Mouse (Mus musculus) CH12.LX (cell line): ENCODE measurements at regions not wholly inside any gene's neighbourhood (a gene's known extent, or its start where the extent isn't known, plus 50 kb on each side); places are given as distances from the start of the nearest gene placed in this dataset.

Source experiments
- DNase-seq: peaks from one replicate; pipeline ENCODE4 v3.0.0-alpha.2; 2013; ENCODE audit errors: extremely low read depth
- H3K27ac ChIP-seq: 2 replicates; pipeline ENCODE4 v1.5.1; 2012; ENCODE audit warnings: low read depth, mild to moderate bottlenecking, control low read depth, moderate library complexity; ENCODE audit not compliant: insufficient read depth
- H3K27me3 ChIP-seq: replicated peaks from 2 replicates; pipeline ENCODE3; 2012; ENCODE audit warnings: inconsistent platforms
- H3K36me3 ChIP-seq, 2 experiments: replicated peaks in 1 of 2; 2 replicates each; pipeline versions ENCODE3 to v1.6.1; 2012; ENCODE audit warnings: inconsistent platforms in 1 of 2, low read length in 1 of 2, mild to moderate bottlenecking in 1 of 2, mixed read lengths in 1 of 2, moderate library complexity in 1 of 2; ENCODE audit not compliant: control insufficient read depth in 1 of 2, insufficient read depth in 1 of 2
- H3K4me1 ChIP-seq, 2 experiments: 2 replicates each; pipeline ENCODE4 v1.6.1; 2012; ENCODE audit warnings: inconsistent platforms in 1 of 2, moderate library complexity in 1 of 2; ENCODE audit not compliant: insufficient read depth in 2 of 2, control insufficient read depth in 1 of 2
- H3K4me2 ChIP-seq: 2 replicates; pipeline ENCODE4 v1.6.1; 2012; ENCODE audit warnings: low read depth, mild to moderate bottlenecking, control low read depth; ENCODE audit not compliant: poor library complexity, insufficient read depth, severe bottlenecking
- H3K4me3 ChIP-seq, 3 experiments: fragments of 150-350 bp in 1 of 3; sonication (generic) in 1 of 3; replicated peaks in 1 of 3; 2 replicates each; pipeline versions ENCODE3 to v1.5.1; 2011 to 2012; ENCODE audit warnings: low read depth in 2 of 3, low read length in 2 of 3, mild to moderate bottlenecking in 2 of 3, moderate library complexity in 2 of 3, control low read depth in 1 of 3, improper control_type of control experiment in 1 of 3, inconsistent platforms in 1 of 3, mixed read lengths in 1 of 3; ENCODE audit not compliant: poor library complexity in 1 of 3
- H3K79me2 ChIP-seq: replicated peaks from 2 replicates; pipeline ENCODE4 v1.6.1; 2012; ENCODE audit warnings: mild to moderate bottlenecking, moderate library complexity; ENCODE audit not compliant: control insufficient read depth, poor library complexity, insufficient read depth, severe bottlenecking; ENCODE audit errors: extremely low read depth
- H3K9ac ChIP-seq: 2 replicates; pipeline ENCODE4 v1.6.1; 2012; ENCODE audit warnings: low read depth, mild to moderate bottlenecking, control low read depth, moderate library complexity; ENCODE audit not compliant: insufficient read depth
- H3K9me3 ChIP-seq: replicated peaks from 2 replicates; pipeline ENCODE3; 2012; ENCODE audit warnings: low read length, inconsistent platforms, mixed read lengths
- BHLHE40 ChIP-seq: IDR thresholded peaks from 2 replicates; pipeline ENCODE4 v1.6.1; 2011; ENCODE audit warnings: mild to moderate bottlenecking, low read depth, low read length, improper control_type of control experiment
- CHD1 ChIP-seq: IDR thresholded peaks from 2 replicates; pipeline ENCODE4 v1.6.1; 2012; ENCODE audit warnings: low read depth, low read length, improper control_type of control experiment, inconsistent platforms
- ELF1 ChIP-seq: IDR thresholded peaks from 2 replicates; pipeline ENCODE4 v1.6.1; 2014; ENCODE audit warnings: low read depth, mild to moderate bottlenecking, inconsistent platforms, low read length, improper control_type of control experiment
- ETS1 ChIP-seq: conservative IDR thresholded peaks from 2 replicates; pipeline ENCODE4 v1.6.1; 2012; ENCODE audit warnings: low read depth, mild to moderate bottlenecking, inconsistent platforms, low read length, improper control_type of control experiment, moderate library complexity
- IRF4 ChIP-seq: IDR thresholded peaks from 2 replicates; pipeline ENCODE4 v1.6.1; 2014; ENCODE audit warnings: low read depth, mild to moderate bottlenecking, inconsistent platforms, low read length, improper control_type of control experiment
- KAT2A ChIP-seq: IDR thresholded peaks from 2 replicates; pipeline ENCODE4 v1.6.1; 2012; ENCODE audit warnings: low read length, improper control_type of control experiment, inconsistent platforms; ENCODE audit not compliant: insufficient replicate concordance
- MAFK ChIP-seq: IDR thresholded peaks from 2 replicates; pipeline ENCODE4 v1.6.1; 2011; ENCODE audit warnings: low read length, improper control_type of control experiment; ENCODE audit not compliant: insufficient replicate concordance
- MXI1 ChIP-seq: IDR thresholded peaks from 2 replicates; pipeline ENCODE4 v1.6.1; 2011; ENCODE audit warnings: mild to moderate bottlenecking, low read depth, low read length, improper control_type of control experiment
- NELFE ChIP-seq: IDR thresholded peaks from 2 replicates; pipeline ENCODE4 v1.6.1; 2011; ENCODE audit warnings: low read depth, low read length, improper control_type of control experiment
- PAX5 ChIP-seq: IDR thresholded peaks from 2 replicates; pipeline ENCODE4 v1.6.1; 2012; ENCODE audit warnings: low read length, inconsistent platforms, mixed read lengths
- POLR2A ChIP-seq: IDR thresholded peaks from 2 replicates; pipeline ENCODE4 v1.6.1; 2011; ENCODE audit warnings: low read depth, mild to moderate bottlenecking, improper control_type of control experiment, low read length
- RCOR1 ChIP-seq: conservative IDR thresholded peaks from 2 replicates; pipeline ENCODE4 v1.6.1; 2012; ENCODE audit warnings: low read depth, mild to moderate bottlenecking, inconsistent platforms, low read length, improper control_type of control experiment
- TBP ChIP-seq: conservative IDR thresholded peaks from 2 replicates; pipeline ENCODE4 v1.6.1; 2011; ENCODE audit warnings: low read depth, low read length, improper control_type of control experiment
- USF1 ChIP-seq: IDR thresholded peaks from 2 replicates; pipeline ENCODE4 v1.6.1; 2014; ENCODE audit warnings: low read depth, mild to moderate bottlenecking, inconsistent platforms, low read length, improper control_type of control experiment
- ZC3H11A ChIP-seq: IDR thresholded peaks from 2 replicates; pipeline ENCODE4 v1.6.1; 2012; ENCODE audit warnings: low read depth, mild to moderate bottlenecking, inconsistent platforms, low read length, improper control_type of control experiment
- ZKSCAN1 ChIP-seq: IDR thresholded peaks from 2 replicates; pipeline ENCODE4 v1.6.1; 2012; ENCODE audit warnings: low read depth, inconsistent platforms, low read length, improper control_type of control experiment, borderline replicate concordance
- ZMIZ1 ChIP-seq: IDR thresholded peaks from 2 replicates; pipeline ENCODE4 v1.6.1; 2012; ENCODE audit warnings: low read depth, mild to moderate bottlenecking, inconsistent platforms, low read length, improper control_type of control experiment
- dilution Hi-C: fragments of 300-500 bp; cut with MboI; formaldehyde crosslinking; loops from 2 replicates; pipeline ENCODE4 v1.14.3; 2020; ENCODE audit warnings: low sequenced_read_pairs; ENCODE audit not compliant: extremely low pct_unique_long_range_greater_than_20kb, extremely low pct_ligation_motif_present
- in situ Hi-C: fragments of 300-500 bp; cut with MboI; formaldehyde crosslinking; loops from 3 replicates; pipeline ENCODE4 v1.14.3; 2019; ENCODE audit warnings: low sequenced_read_pairs, low pct_ligation_motif_present, low pct_unique_long_range_greater_than_20kb, mixed read lengths

DNA sequence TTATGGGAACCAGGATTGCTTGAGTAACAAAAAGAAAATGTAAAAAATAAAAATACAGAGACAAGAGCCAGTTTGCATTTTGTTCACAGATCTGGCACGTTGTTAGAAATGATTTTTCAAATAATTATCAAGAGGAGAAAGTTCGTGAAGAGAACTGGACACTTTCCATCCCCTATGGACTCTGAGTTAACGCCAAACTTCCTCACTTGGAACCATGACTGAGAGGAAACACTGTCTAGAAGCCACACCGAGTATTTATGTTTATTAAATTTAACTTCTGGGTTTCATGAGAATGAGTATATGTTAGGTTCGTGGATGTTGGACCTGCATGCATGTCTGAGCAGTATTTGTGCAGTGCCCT, 329.6 kb downstream of the Rnd3 start:
- Histone ChIP-seq H3K27ac (no peak overlapping the region), H3K9me3 (no peaks in the 10 kb centered on the region), H3K4me1 (peaks cover 9 to 12% of the 10 kb centered on the region in 2 experiments), H3K4me3 (no peak overlapping the region), H3K27me3 (no peaks in the 10 kb centered on the region), H3K36me3 (no peaks in the 10 kb centered on the region), H3K79me2 (no peaks in the 10 kb centered on the region), H3K4me2 (no peak overlapping the region), H3K9ac (no peak overlapping the region)
- in situ Hi-C loops, result no loop called here
- no peak for DNase-seq
- dilution Hi-C loops, result no loop called here
- TF ChIP-seq IRF4 (no peak), NELFE (no peak), ELF1 (no peak), TBP (no peak), ETS1 (no peak), USF1 (no peak), MAFK (no peak), CHD1 (no peak)

DNA sequence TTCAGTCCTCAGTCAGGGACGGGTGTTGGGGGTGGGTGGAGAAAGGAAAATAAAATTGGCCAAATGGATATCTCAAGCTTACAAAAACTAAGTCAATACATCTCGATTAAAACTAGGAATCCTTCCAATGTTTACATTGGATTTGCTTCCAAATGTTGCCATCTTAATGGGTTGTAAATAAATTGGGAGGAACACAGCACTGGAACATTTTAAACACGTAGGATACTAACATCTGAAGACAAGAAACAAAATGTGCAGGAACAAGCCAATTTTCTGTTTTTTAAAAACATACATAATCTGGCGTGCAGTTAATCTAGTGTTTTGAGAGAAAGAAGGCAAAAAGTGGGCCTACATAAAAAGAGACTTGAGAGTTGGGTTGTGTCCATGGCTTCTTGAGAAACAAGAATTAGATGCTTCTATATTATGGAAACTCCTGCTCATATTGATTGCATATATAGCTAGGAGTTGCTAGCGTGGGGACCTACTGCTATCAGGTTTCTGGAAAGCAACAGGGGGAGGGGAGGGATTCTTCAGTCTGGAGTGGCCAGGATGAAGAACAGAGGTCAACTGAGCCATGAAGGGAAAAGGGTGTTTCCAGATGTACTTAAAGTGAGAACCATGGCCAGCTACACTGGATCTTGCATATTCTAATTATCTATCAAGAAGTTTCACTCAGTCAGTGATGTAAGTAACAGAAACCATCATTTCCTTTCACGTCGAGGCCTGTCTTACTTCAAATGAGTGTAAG, 330.2 kb downstream of the Rnd3 start:
- Histone ChIP-seq H3K27ac (no peak overlapping the region), H3K4me2 (no peak overlapping the region), H3K36me3 (no peaks in the 10 kb centered on the region), H3K9me3 (no peaks in the 10 kb centered on the region), H3K79me2 (no peaks in the 10 kb centered on the region), H3K4me1 (peaks cover 9 to 18% of the 10 kb centered on the region in 2 experiments), H3K4me3 (no peak overlapping the region), H3K9ac (no peak overlapping the region), H3K27me3 (no peaks in the 10 kb centered on the region)
- dilution Hi-C loops, result no loop called here
- in situ Hi-C loops, result no loop called here
- no peak for DNase-seq
- no peak for TF ChIP-seq MAFK
- TF ChIP-seq MXI1, result no peak
- no peak for TF ChIP-seq BHLHE40
- no peak for TF ChIP-seq ZMIZ1
- no peak for TF ChIP-seq PAX5
- TF ChIP-seq POLR2A, result no peak
- TF ChIP-seq CHD1, result no peak
- no peak for TF ChIP-seq KAT2A
- no peak for TF ChIP-seq ZKSCAN1
- TF ChIP-seq RCOR1, result no peak
- no peak for TF ChIP-seq ZC3H11A
